Mouse (Mus musculus) naive thymus-derived CD4-positive, alpha-beta T cell, adult 5 months (primary cell): ENCODE measurements around the gene Aste1. TPM values are rescaled to one million over a fixed set of nuclear protein-coding genes. Genes with fewer than 3 reads are reported as not detected.

ENCODE experiments used
- polyA plus RNA-seq: library from polyadenylated mRNA; unstranded; fragments of 100-300 nt; shearing (Covaris generic); gene quantifications from one replicate; pipeline ENCODE4 v1.2.1, GENCODE M21; 2017

Gene Aste1
- 24.8 TPM for polyA plus RNA-seq

DNA sequence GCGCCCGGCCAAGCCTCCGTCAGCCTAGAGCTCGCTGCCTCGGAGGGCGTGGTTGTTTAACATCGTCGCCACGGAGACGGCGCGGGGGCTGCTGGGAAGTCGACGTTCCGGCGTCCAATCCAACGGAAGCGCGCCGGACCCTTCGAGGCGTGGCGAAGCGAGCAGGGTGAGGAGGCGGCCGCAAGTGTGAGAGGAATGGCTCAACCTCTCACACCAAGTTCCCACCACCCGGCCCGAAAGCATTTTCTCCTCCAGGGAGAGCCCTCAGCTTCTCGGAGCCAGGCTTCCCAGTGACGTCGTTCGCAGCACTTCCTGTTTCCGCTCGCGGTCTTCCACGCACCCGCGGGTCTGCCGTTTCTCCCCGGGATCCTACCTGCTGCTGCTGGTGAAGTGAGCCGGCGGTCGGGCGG lies at the start of gene Aste1, which contains the start of gene Nek11:
TSS of gene Aste1 (plus strand) at position 175 of the 410 bp plus-strand sequence.
TSS of gene Nek11 (minus strand) at position 307 of the 410 bp plus-strand sequence.

Other genes starting within 250 kb of the Aste1 start
- gene Nek11, start 132 bp downstream of the Aste1 start, polyA plus RNA-seq: not detected
- gene Atp2c1, start 131.9 kb downstream of the Aste1 start, polyA plus RNA-seq: 91.4 TPM
- gene Pik3r4, start 247.6 kb downstream of the Aste1 start, polyA plus RNA-seq: 28.2 TPM